Mouse (Mus musculus): ENCODE measurements around the gene Sort1. TPM values are rescaled to one million over a fixed set of nuclear protein-coding genes. Genes with fewer than 3 reads are reported as not detected.
A peak's percentile ranks its signal among the peaks of the same experiment; 100 is the strongest.

Sort1 gene
- total RNA-seq, 2 experiments from 2014 or later = 90.4 to 93.5 TPM

DNA sequence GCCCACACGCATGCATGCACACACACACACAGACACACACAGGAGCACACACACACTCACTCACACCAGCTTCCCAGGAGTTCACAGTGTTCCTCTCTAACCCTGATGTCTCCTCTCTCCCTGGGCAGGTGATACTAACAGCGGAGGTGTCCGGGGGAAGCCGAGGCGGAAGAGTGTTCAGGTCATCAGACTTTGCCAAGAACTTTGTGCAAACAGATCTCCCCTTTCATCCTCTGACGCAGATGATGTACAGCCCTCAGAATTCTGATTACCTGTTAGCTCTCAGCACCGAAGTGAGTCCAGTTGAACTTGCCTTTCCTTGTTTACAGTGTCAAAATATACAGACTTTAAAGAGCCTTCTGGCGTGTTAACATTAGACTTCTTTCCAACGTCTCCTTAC is 41.6 kb downstream of the Sort1 start:
- DNase-seq = no peak
- intact Hi-C loops (cut with DNase I) = loop anchor here (5.0 kb wide), 1 partner anchor 38 kb away; no protein-coding TSS in a partner anchor

DNA sequence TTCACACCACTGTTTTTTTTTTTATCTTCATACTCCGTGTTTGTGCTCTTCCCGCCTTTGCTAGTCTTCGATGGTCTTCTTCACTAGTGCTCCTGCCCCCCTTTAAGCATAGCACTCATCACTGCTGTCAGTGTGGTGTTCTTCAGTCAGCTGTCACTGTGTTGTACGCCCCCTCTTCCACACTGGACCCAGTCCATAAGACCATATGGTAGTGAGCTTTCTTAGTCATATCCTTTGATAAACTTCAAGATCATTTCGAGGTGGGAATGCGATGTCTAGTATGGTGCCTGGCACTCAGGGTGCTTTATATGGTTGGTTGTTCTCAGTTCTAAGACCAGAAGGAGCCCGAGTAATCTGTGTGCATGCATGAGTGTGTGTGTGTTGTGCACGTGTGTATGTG is 43.4 kb downstream of the Sort1 start:
- DNase-seq = no peak
- intact Hi-C loops (cut with DNase I) = loop anchor here (5.0 kb wide), 1 partner anchor 40 kb away; no protein-coding TSS in a partner anchor

- peak; percentile 11 for DNase-seq
- intact Hi-C loops (cut with DNase I) = loop anchor here (5.0 kb wide), 1 partner anchor 41 kb away; no protein-coding TSS in a partner anchor
These were observed 44.0 kb downstream of the Sort1 start for GRCm38 (mm10) chr3:108327916-108328315.

DNA sequence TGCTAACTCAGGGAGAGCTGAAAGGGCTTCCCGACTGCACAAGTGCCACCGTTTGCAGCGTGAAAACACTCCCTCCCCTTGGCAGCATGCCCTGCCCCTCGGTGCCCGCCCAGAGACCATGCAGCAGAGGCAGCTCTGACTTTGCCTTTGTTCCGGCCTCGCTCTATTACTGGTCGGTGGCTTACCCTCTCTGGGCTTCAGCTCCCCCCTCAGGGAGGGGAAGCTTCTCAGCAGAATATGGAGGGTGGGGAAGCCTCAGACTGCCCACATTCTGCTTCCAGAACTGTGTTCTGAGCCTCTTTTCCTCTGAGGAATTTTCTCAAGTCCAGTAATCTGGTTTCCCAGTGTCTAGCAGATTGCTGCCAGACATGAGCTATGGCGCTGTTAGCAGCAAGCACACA is 44.6 kb downstream of the Sort1 start:
- DNase-seq = peak; percentile 90
- intact Hi-C loops (cut with DNase I) = loop anchor here (5.0 kb wide), 1 partner anchor 41 kb away; no protein-coding TSS in a partner anchor

- DNase-seq = no peak
- intact Hi-C loops (cut with DNase I) = no loop called here
These were observed 46.9 kb downstream of the Sort1 start for GRCm38 (mm10) chr3:108330812-108331211.

DNA sequence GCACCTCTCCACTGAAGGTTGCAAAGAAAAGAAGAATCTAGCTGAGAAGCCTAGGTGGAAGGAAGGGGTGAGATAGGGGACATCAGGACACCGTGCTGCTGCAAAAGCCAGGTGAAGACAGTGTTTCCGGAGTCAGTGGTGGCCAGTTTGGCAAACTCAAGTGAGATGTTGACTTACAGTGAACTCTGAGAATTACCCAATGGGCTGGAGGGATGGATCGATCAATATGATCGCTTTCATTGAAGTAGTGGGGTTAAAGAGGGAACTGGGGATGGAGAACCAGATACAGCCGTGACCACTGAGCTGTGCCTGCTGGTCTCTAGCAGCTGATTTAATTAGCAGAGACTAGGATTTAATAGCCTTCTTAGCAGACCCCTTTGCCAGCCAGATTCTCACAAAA is 53.0 kb downstream of the Sort1 start:
- no peak for DNase-seq
- intact Hi-C loops (cut with DNase I) = no loop called here

DNA sequence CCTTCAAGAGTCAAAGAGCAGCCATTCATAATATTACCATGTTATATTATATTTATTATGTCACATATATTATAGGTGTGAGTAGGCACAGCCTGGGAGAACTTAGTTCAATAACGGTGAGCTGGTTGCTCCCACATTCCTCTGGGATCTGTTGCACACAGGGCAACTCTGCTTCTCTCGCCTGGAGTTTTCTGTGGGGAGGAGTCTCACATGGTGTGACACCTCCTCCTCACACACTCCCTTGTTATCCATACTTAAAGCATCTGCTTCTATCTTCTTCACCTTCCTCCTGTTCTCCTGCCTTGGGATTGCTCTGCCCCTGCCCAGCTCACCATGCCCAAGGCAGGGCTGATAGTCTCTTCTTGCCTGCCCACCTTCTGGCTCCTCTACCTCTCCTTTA is 57.2 kb downstream of the Sort1 start:
- intact Hi-C loops (cut with DNase I) = no loop called here

GRCm38 (mm10) chr3:108342185-108342584 is 58.3 kb downstream of the Sort1 start:
- intact Hi-C loops (cut with DNase I) = no loop called here
- DNase-seq = no peak

More for the DNA sequence above, 57.2 kb downstream of the Sort1 start:
- no peak for DNase-seq

- no peak for DNase-seq
- intact Hi-C loops (cut with DNase I) = loop anchor here (5.0 kb wide), 1 partner anchor 79 kb away; no protein-coding TSS in a partner anchor
These were observed 62.0 kb downstream of the Sort1 start for GRCm38 (mm10) chr3:108345855-108346254.

DNA sequence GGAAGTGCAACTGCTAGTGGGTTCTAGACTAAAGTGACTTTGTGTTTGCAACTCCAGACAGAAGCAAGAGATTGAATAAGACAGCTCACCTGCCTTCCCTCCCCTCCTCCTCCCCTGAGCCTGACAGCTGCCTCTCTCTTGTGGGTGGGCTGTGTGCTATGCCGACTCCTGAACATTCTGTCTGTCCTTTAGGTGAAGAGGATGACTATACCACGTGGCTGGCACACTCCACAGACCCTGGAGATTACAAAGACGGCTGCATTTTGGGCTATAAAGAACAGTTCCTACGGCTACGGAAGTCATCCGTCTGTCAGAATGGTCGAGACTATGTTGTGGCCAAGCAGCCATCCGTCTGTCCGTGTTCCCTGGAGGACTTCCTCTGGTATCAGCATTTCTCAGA is 64.5 kb downstream of the Sort1 start:
- DNase-seq = no peak
- intact Hi-C loops (cut with DNase I) = loop anchor here (5.0 kb wide), 1 partner anchor 81 kb away; no protein-coding TSS in a partner anchor

- intact Hi-C loops (cut with DNase I) = no loop called here
These were observed 71.4 kb downstream of the Sort1 start for GRCm38 (mm10) chr3:108355245-108355644.

GRCm38 (mm10) chr3:108357051-108357450 is 73.2 kb downstream of the Sort1 start:
- DNase-seq = no peak
- intact Hi-C loops (cut with DNase I) = no loop called here

More at GRCm38 (mm10) chr3:108355245-108355644, 71.4 kb downstream of the Sort1 start:
- DNase-seq = no peak

DNA sequence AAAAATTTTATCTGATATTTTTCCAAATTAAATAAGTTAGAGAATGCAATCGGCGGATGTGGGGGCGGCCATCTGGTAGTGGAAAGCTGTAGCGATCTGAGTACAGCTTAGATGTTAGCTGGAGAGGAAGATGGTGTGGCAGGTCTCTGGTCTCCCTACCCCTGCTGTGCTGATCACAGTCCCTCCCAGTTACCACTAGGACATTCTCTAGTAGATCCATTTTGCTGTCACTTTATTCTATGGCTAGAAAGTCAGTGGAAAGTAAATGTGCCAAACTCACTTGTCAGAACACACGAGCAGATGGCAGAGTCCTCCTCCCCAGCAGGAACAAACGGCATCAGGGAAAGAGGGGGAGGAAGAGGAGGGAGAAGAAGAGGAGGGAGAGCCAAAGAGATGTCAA is 74.6 kb downstream of the Sort1 start:
- intact Hi-C loops (cut with DNase I) = no loop called here
- DNase-seq = no peak

- no peak for DNase-seq
- intact Hi-C loops (cut with DNase I) = no loop called here
These were observed 77.0 kb downstream of the Sort1 start for GRCm38 (mm10) chr3:108360894-108361293.

GRCm38 (mm10) chr3:108363626-108364025 is 79.7 kb downstream of the Sort1 start:
- intact Hi-C loops (cut with DNase I) = no loop called here
- DNase-seq = no peak

DNA sequence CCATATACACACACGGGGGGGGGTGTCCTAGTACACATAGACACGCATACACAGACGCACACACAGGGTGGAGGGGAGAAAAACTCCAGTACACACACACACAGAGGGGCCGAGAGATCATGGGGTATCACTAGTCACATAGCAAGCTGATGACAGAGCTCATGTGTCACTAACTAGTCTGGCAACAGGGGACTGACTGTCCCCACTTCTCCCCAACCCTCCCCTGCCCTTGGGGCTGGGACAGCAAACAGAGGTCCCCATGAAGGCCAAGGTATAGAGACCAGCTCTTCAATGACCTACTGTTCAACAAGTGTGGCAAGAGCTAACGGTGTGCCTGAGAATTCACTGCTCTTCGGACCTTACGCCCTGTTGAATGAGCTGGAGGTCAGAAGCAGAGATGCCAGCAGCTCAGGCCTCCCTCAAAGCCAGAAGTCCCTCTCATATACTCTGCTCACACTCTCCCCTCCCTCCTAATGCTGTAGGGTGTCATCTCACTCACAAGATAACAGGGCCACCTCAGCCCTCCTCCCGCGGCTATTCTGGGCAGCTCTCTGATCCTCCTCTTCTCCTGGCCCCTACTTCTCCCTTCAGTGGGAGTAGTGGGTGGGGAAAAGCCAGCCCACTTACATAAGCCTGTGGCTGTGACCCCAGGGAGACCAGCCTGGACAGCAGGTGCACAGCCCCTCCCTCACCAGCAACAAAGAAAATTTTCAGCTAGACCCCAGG is 80.6 kb downstream of the Sort1 start, which contains the start of gene Mybphl:
TSS of gene Mybphl (plus strand) at position 642 of the 726 bp plus-strand sequence.
- intact Hi-C loops (cut with DNase I) = no loop called here
- no peak for DNase-seq

- intact Hi-C loops (cut with DNase I) = no loop called here
- peak; percentile 46 for DNase-seq
These were observed 83.3 kb downstream of the Sort1 start for GRCm38 (mm10) chr3:108367173-108367572.

DNA sequence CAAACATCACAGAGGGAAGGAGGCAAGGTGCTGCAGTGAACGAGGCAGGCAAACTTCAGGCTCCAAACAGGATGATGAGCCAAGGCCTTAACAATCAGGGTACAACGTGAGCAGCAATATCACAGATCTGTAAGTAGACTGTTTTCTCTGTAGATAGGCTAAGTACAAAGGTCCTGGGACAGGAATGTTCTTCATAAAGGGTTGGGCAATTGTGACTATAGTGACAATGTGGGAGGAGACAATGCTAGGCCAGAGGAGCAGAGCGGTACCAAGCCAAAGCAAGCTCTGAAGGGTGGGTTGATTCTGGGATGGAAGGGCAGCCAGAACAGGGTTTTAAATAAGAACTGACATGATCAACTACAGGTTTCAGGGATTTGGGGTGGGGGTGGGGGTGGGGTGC is 83.9 kb downstream of the Sort1 start:
- intact Hi-C loops (cut with DNase I) = no loop called here

GRCm38 (mm10) chr3:108368721-108369120 is 84.8 kb downstream of the Sort1 start:
- intact Hi-C loops (cut with DNase I) = no loop called here
- DNase-seq = no peak

More for the DNA sequence above, 83.9 kb downstream of the Sort1 start:
- no peak for DNase-seq

GRCm38 (mm10) chr3:108372274-108372673 is 88.4 kb downstream of the Sort1 start:
- intact Hi-C loops (cut with DNase I) = no loop called here
- DNase-seq = no peak

GRCm38 (mm10) chr3:108372691-108373090 is 88.8 kb downstream of the Sort1 start:
- no peak for DNase-seq
- intact Hi-C loops (cut with DNase I) = no loop called here
